In genomic region chr5:120644227-120644626, GRCm38 (mm10) we compare ENCODE assay signal across 31 mouse cellular contexts. TPM values are rescaled to one million over a fixed set of nuclear protein-coding genes. Genes with fewer than 3 reads are reported as not detected.
DNase-seq lines count a peak whose midpoint lies in the region; ATAC-seq lines count a peak whose summit lies in the region.
"Had no signal": no experiment of that assay in that cellular context is flagged by ENCODE, and none has a peak within 500 bp of the region (broad histone marks: within the 10 kb centered on the region; RNA-seq: fewer than 3 reads in every experiment).

No protein-coding gene starts in this region.

- peak; percentile 53 for DNase-seq in ovary, adult 18-20 months (ENCODE audit: low spot score)
- no peak for DNase-seq in ovary, postnatal 14 days (ENCODE audit: low spot score)
- DNase-seq in adrenal gland, adult 8-10 months: peak; percentile 83
- peak; percentile 46 for DNase-seq in brain, adult 2 months (ENCODE audit: low read depth, low spot score)
- no peak for DNase-seq in lung, postnatal 10 days
- no peak for DNase-seq in thymus, postnatal 0 days (ENCODE audit: low spot score)
- DNase-seq: forebrain, postnatal 0 days; heart, postnatal 14 days; lung, postnatal 4 days; right cerebral cortex, postnatal 14 days; thymus, postnatal 14 days had no signal

- H3K9ac ChIP-seq in forebrain, embryonic 12.5 days: no peak overlapping the region
- H3K9ac ChIP-seq: embryonic facial prominence, embryonic 13.5 days; forebrain, postnatal 0 days; intestine, embryonic 15.5 days; liver, embryonic 12.5 days; liver, postnatal 0 days; neural tube, embryonic 12.5 days had no signal

- no peaks in the 10 kb centered on the region for H3K36me3 ChIP-seq in forebrain, embryonic 12.5 days (replicated peaks)
- H3K36me3 ChIP-seq: embryonic facial prominence, embryonic 13.5 days; forebrain, embryonic 10.5 days; G1E; intestine, embryonic 15.5 days; liver, embryonic 12.5 days; neural tube, embryonic 12.5 days had no signal

- peaks cover 11% of the 10 kb centered on the region for H3K4me1 ChIP-seq in forebrain, embryonic 12.5 days

- ATAC-seq in forebrain, embryonic 12.5 days (ENCODE audit: low FRiP score): no peak
- ATAC-seq: forebrain, postnatal 0 days; intestine, embryonic 15.5 days; liver, embryonic 12.5 days; liver, postnatal 0 days; midbrain, embryonic 16.5 days had no signal

- no peak overlapping the region for H3K4me3 ChIP-seq in forebrain, embryonic 12.5 days (replicated peaks)
- H3K4me3 ChIP-seq: embryonic facial prominence, embryonic 13.5 days; forebrain, embryonic 10.5 days; intestine, embryonic 15.5 days; liver, embryonic 12.5 days; neural tube, embryonic 12.5 days had no signal

- H3K9me3 ChIP-seq in forebrain, embryonic 12.5 days: no peaks in the 10 kb centered on the region
- H3K9me3 ChIP-seq: embryonic facial prominence, embryonic 13.5 days; forebrain, embryonic 10.5 days; intestine, embryonic 15.5 days; liver, embryonic 12.5 days; neural tube, embryonic 12.5 days had no signal

- no peak overlapping the region for H3K27ac ChIP-seq in forebrain, embryonic 12.5 days
- H3K27ac ChIP-seq: embryonic facial prominence, embryonic 13.5 days; forebrain, embryonic 10.5 days; intestine, embryonic 15.5 days; kidney, postnatal 0 days; liver, embryonic 12.5 days; neural tube, embryonic 12.5 days had no signal

- no peak overlapping the region for H3K4me2 ChIP-seq in forebrain, embryonic 12.5 days
- H3K4me2 ChIP-seq: embryonic facial prominence, embryonic 13.5 days; intestine, embryonic 15.5 days; liver, embryonic 12.5 days; midbrain, embryonic 11.5 days; neural tube, embryonic 12.5 days had no signal

- H3K27me3 ChIP-seq in forebrain, embryonic 12.5 days: peaks cover 35% of the 10 kb centered on the region
- H3K27me3 ChIP-seq: Patski had no signal

- 94% methylated on average over 3 of the region's 3 CpGs for WGBS in forebrain, embryonic 12.5 days

RNA-seq across cellular contexts. Expression of gene Rasal1, which starts 4.4 kb away (rescaled TPM):
- total RNA-seq in adrenal gland, adult 8-10 months (2022): 10 to 100 TPM in 3 of 4 experiments, 1 to 10 TPM in 1; 7.0 to 15.2 (median 12.2) TPM
- polyA plus RNA-seq in forebrain, embryonic 12.5 days (2016; fragmentation: Nextera tagmentation; extraction: Ambion mirVana): 0.17 and 0.20 TPM in 2 replicates
- 11.4 and 11.8 TPM in 2 replicates for polyA plus RNA-seq in thymus, postnatal 0 days (2015; fragmentation: Nextera tagmentation; extraction: Ambion mirVana)
- total RNA-seq: gastrocnemius, adult 8-10 months had no signal
- polyA plus RNA-seq: heart, embryonic 14.5 days; hindbrain, embryonic 11.5 days; midbrain, embryonic 11.5 days had no signal

RNA-seq across cellular contexts. Expression of gene Cfap73, which starts 10.2 kb away (rescaled TPM):
- under 1 TPM in 3 of 4 experiments, not detected in 1; 0.32 to 0.63 (median 0.46) TPM for total RNA-seq in adrenal gland, adult 8-10 months (2022)
- 0.28 TPM in 1 of 2 replicates, not detected in the other for polyA plus RNA-seq in forebrain, embryonic 12.5 days (2016; fragmentation: Nextera tagmentation; extraction: Ambion mirVana)
- polyA plus RNA-seq in thymus, postnatal 0 days (2015; fragmentation: Nextera tagmentation; extraction: Ambion mirVana): 0.23 and 0.30 TPM in 2 replicates
- total RNA-seq: G1E; gastrocnemius, adult 8-10 months; heart, adult 8-10 months; heart, postnatal 14 days had no signal
- polyA plus RNA-seq: embryonic facial prominence, embryonic 13.5 days; forebrain, embryonic 10.5 days; G1E; heart, embryonic 14.5 days; intestine, embryonic 15.5 days; kidney, postnatal 0 days; limb, embryonic 14.5 days; liver, embryonic 12.5 days; liver, postnatal 0 days; midbrain, embryonic 11.5 days; neural tube, embryonic 12.5 days; small intestine, adult 2 months; stomach, embryonic 14.5 days; urinary bladder, adult 2 months had no signal

RNA-seq across cellular contexts. Expression of gene Ddx54, which starts 31.7 kb away (rescaled TPM):
- total RNA-seq in adrenal gland, adult 8-10 months (2022): 10 to 100 TPM; 44.1 to 57.3 (median 56.5) TPM
- polyA plus RNA-seq in forebrain, embryonic 12.5 days (2016; fragmentation: Nextera tagmentation; extraction: Ambion mirVana): 50.7 and 52.6 TPM in 2 replicates
- polyA plus RNA-seq in thymus, postnatal 0 days (2015; fragmentation: Nextera tagmentation; extraction: Ambion mirVana): 106 and 108 TPM in 2 replicates

RNA-seq across cellular contexts. Expression of gene Rita1, which starts 31.8 kb away (rescaled TPM):
- 10 to 100 TPM; 17.0 to 30.2 (median 22.3) TPM for total RNA-seq in adrenal gland, adult 8-10 months (2022)
- 13.6 and 16.6 TPM in 2 replicates for polyA plus RNA-seq in forebrain, embryonic 12.5 days (2016; fragmentation: Nextera tagmentation; extraction: Ambion mirVana)
- polyA plus RNA-seq in thymus, postnatal 0 days (2015; fragmentation: Nextera tagmentation; extraction: Ambion mirVana): 10.7 TPM in 2 replicates

RNA-seq across cellular contexts. Expression of gene Iqcd, which starts 55.4 kb away (rescaled TPM):
- total RNA-seq in adrenal gland, adult 8-10 months (2022): 1 to 10 TPM in 2 of 4 experiments, under 1 TPM in 2; 0.42 to 1.8 (median 1.1) TPM
- polyA plus RNA-seq in forebrain, embryonic 12.5 days (2016; fragmentation: Nextera tagmentation; extraction: Ambion mirVana): 1.3 and 1.4 TPM in 2 replicates
- 1.5 and 1.7 TPM in 2 replicates for polyA plus RNA-seq in thymus, postnatal 0 days (2015; fragmentation: Nextera tagmentation; extraction: Ambion mirVana)
- total RNA-seq: gastrocnemius, adult 8-10 months had no signal

Comparison
In these comparisons a context has a peak if more than half of its experiments do, and no peak if none do; other contexts are left out.
1. DNase-seq: peak in ovary, adult 18-20 months (single experiment), adrenal gland, adult 8-10 months (single experiment) and brain, adult 2 months (single experiment); none in ovary, postnatal 14 days (single experiment), lung, postnatal 10 days (single experiment) and thymus, postnatal 0 days (single experiment).
2. RNA of gene Rasal1, which starts 4.4 kb away (polyA plus RNA-seq): 11.4 to 11.8 TPM in thymus, postnatal 0 days; 0.17 to 0.20 TPM in forebrain, embryonic 12.5 days; every median in the first group is over 10 times any median in the second.